Mouse (Mus musculus): ENCODE data around the gene Ssh1.

DNA sequence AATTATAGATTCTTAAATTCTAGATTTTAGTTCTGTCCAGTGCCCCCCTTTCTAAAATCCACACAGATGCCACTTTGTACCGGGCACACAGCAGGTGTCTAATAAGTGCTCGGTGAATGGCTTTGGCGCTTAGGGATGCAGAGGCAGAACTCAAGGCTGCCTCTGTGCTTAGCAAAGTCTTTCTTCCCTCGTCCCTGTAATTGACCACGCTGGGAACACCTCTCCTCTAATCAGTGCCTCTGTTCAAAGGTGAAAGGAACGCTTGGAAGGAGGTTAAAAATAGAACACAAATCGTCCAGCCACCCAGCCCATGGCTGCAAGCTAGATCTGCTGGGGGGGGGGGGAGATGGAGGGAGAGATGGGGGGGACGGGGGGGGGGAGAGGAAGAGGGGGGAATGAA is 46.8 kb upstream of the Ssh1 start:
- TF ChIP-seq MEF2A (IDR thresholded peaks at IDR 0.05; ENCODE audit: borderline replicate concordance, low read depth, low read length) = no peak
- TF ChIP-seq SMC3 (IDR thresholded peaks at IDR 0.05; ENCODE audit: low read depth, low read length) = no peak
- TF ChIP-seq CTCF (conservative IDR thresholded peaks at IDR 0.05 in 1 of 2, IDR thresholded peaks at IDR 0.05 in 1 of 2; ENCODE audit: low read depth in 2 of 2, low read length in 2 of 2) = no peak
- no peak for TF ChIP-seq POLR2AphosphoS2 (IDR thresholded peaks at IDR 0.05; ENCODE audit: low read depth, low read length)
- no peak for TF ChIP-seq MYC (IDR thresholded peaks at IDR 0.05; ENCODE audit: low read depth, low read length)
- TF ChIP-seq HCFC1 (IDR thresholded peaks at IDR 0.05; ENCODE audit: low read depth, low read length) = no peak
- no peak for TF ChIP-seq RCOR1 (conservative IDR thresholded peaks at IDR 0.05; ENCODE audit: low read depth, low read length)
- no peak for TF ChIP-seq POLR2A (IDR thresholded peaks at IDR 0.05; ENCODE audit: low read depth, low read length)
- TF ChIP-seq EP300 (IDR thresholded peaks at IDR 0.05; ENCODE audit: low read length) = no peak
- TF ChIP-seq ZC3H11A (IDR thresholded peaks at IDR 0.05; ENCODE audit: low read depth, low read length) = no peak

Data from CH12.LX (cell line).